Mouse (Mus musculus) ovary, adult 18-20 months (tissue): ENCODE results near the gene Eif3l.
A peak's percentile ranks its signal among the peaks of the same experiment; 100 is the strongest.
"Not testable (repeated sequence)": the region's sequence is repeated elsewhere in the genome, so short reads cannot be mapped to it uniquely, and the experiment has no call there.

Source experiments
- DNase-seq: peaks from one replicate; pipeline ENCODE4 v3.0.0; 2022; ENCODE audit warnings: low spot score, mixed read lengths

Gene Eif3l

GRCm38 (mm10) chr15:79074913-79075532 is at the start of gene Eif3l:
Gene Eif3l, plus strand, starts transcription at chr15:79075179.
- DNase-seq, result peak; percentile 84

GRCm38 (mm10) chr15:79025687-79026308 is 49.2 kb upstream of the Eif3l start:
- DNase-seq, result no peak

GRCm38 (mm10) chr15:79026511-79027290 is 48.3 kb upstream of the Eif3l start:
- no peak for DNase-seq

- DNase-seq, result no peak
Measured at GRCm38 (mm10) chr15:79027291-79028205, 47.4 kb upstream of the Eif3l start.

GRCm38 (mm10) chr15:79028237-79028738 is 46.7 kb upstream of the Eif3l start, which contains the start of gene H1f0:
Gene H1f0, plus strand, starts transcription at chr15:79028450.
- DNase-seq, result peak; percentile 88

- no peak for DNase-seq
Measured at GRCm38 (mm10) chr15:79028823-79029484, 46.0 kb upstream of the Eif3l start.

GRCm38 (mm10) chr15:79029519-79030241 is 45.3 kb upstream of the Eif3l start:
- DNase-seq, result no peak

GRCm38 (mm10) chr15:79030551-79031435 is 44.2 kb upstream of the Eif3l start:
- DNase-seq, result peak; percentile 89

GRCm38 (mm10) chr15:79031908-79032307 is 43.1 kb upstream of the Eif3l start:
- not testable (repeated sequence) for DNase-seq

- peak; percentile 40 for DNase-seq
Measured at GRCm38 (mm10) chr15:79037913-79038328, 37.1 kb upstream of the Eif3l start.

GRCm38 (mm10) chr15:79038331-79038730 is 36.6 kb upstream of the Eif3l start:
- DNase-seq, result no peak

GRCm38 (mm10) chr15:79038853-79039252 is 36.1 kb upstream of the Eif3l start:
- peak; percentile 71 for DNase-seq

GRCm38 (mm10) chr15:79040501-79041416 is 34.2 kb upstream of the Eif3l start:
- DNase-seq, result no peak

- DNase-seq, result no peak
Measured at GRCm38 (mm10) chr15:79041585-79041984, 33.4 kb upstream of the Eif3l start, which contains the start of gene Galr3. Gene Galr3, plus strand, starts transcription at chr15:79041885.

GRCm38 (mm10) chr15:79042721-79043491 is 32.1 kb upstream of the Eif3l start:
- no peak for DNase-seq

- no peak for DNase-seq
Measured at GRCm38 (mm10) chr15:79044837-79045236, 30.1 kb upstream of the Eif3l start.

- DNase-seq, result no peak
Measured at GRCm38 (mm10) chr15:79048186-79048585, 26.8 kb upstream of the Eif3l start.
